Mouse (Mus musculus) urinary bladder, postnatal 25 days (tissue): Measurements from ENCODE around the gene Amotl1.
A peak's percentile ranks its signal among the peaks of the same experiment; 100 is the strongest.
"Not testable (repeated sequence)": the region's sequence is repeated elsewhere in the genome, so short reads cannot be mapped to it uniquely, and the experiment has no call there.

Experiments used
- DNase-seq: peaks from one replicate; pipeline ENCODE4 v3.0.0; 2022; ENCODE audit warnings: low spot score

Amotl1 gene

GRCm38 (mm10) chr9:14644956-14645355, at the start of gene Amotl1:
Gene Amotl1, minus strand, starts transcription at chr9:14645056.
- DNase-seq = no peak

GRCm38 (mm10) chr9:14689376-14690108, 44.7 kb upstream of the Amotl1 start:
- DNase-seq = no peak

GRCm38 (mm10) chr9:14684363-14684762, 39.5 kb upstream of the Amotl1 start:
- no peak for DNase-seq

DNA sequence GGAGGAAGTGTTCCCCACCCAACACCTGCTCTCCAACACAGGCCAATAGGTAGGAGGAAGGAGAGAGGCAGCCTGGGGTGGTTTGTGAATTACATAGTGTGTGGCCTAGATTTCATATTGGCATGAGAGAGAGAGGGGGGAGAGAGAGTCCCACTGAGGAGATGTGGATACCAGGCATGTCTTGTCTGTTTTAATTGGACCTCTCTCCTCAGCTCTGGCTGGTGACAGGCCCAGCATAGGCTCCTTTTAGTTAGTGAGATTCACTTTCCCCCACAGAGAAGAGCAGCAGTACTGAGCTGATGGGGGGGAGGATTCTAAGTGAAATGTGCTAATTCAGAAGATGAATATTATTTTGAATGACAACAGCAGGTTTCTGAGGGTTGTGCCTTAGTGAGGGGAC, 37.9 kb upstream of the Amotl1 start:
- no peak for DNase-seq

- DNase-seq = no peak
Observed at GRCm38 (mm10) chr9:14680584-14680983, 35.7 kb upstream of the Amotl1 start.

GRCm38 (mm10) chr9:14675707-14676691, 31.1 kb upstream of the Amotl1 start:
- DNase-seq = peak; percentile 52

GRCm38 (mm10) chr9:14674506-14674905, 29.6 kb upstream of the Amotl1 start:
- DNase-seq = no peak

- DNase-seq = no peak
Observed at GRCm38 (mm10) chr9:14673109-14673508, 28.3 kb upstream of the Amotl1 start.

- not testable (repeated sequence) for DNase-seq
Observed at GRCm38 (mm10) chr9:14671965-14672364, 27.1 kb upstream of the Amotl1 start.

GRCm38 (mm10) chr9:14668382-14668781, 23.5 kb upstream of the Amotl1 start:
- no peak for DNase-seq

DNA sequence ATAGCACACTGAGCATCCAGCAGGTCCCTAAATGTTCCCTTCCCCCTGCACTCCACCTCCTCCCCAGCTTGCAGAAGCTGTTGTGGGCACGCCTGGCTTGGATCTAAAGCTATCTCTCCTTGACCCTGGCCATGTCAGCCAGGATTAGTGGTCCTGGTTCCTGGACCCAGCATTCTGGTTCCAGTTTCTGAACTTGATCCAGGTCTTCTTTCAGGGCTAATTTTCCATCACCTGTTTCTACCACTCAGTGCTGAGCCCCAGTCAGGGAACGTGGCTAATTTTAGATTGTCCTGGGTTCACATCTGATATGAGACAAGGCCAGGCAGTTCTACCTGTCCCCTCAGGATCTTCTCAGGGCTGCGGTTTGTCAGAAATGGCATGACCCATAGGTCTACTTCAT, 21.2 kb upstream of the Amotl1 start:
- no peak for DNase-seq

DNA sequence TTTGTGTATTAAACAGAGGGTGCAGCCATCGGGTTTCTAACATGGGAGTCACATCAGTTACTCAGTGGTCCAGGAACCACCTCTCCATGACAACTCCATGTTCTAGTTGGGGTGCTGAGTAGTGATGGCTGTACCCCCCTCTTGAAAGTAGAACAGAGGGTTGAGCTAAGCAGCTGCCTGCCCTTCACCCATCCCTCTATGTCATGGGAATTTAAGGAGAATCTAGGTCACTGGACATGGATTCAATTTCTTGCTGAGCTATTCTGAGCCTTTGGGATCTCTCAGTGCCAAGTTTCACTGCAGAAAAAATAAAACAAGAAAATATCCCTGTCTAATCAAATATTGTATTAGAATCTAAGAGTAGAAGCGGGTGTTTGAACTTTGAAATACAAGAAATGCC, 18.7 kb upstream of the Amotl1 start:
- no peak for DNase-seq

DNA sequence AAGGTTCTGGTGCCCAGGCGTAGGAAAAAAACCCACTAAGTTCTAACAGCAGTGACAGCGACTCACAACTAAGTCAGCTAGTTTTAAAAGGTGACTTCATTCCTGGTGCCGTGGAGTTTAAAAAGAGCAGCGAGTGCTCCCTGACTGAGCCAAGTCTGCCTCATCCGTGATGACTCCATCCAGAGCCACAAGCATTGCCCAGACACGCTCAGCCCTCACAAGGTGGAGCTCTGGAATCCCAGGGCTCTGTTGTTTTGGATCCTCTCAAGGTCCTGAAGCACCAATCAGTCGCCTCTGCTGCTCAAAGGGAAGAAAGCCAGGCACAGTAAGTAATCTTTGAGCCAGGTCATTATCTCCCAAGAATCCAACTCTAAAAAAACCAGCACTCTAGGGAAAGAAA, 18.0 kb upstream of the Amotl1 start:
- DNase-seq = no peak

DNA sequence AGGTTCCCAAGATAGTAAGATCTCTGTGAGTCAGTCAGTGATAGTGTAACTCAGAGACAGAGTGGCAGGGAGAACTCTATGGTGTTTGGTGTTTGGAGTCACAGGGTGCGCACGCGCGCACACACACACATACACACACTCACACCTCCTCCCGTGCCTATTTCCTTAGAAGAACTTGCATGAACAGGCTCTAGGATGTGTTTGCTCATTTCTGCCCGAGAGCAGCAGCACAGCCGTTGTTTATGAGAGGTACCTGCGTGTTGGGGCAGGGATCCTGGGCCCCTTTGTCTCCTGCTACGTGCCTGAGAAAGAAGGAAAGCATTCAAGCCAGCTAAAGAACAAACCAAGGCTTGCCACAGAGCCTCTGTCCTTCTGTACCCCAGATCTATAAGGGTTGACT, 17.3 kb upstream of the Amotl1 start:
- DNase-seq = no peak

DNA sequence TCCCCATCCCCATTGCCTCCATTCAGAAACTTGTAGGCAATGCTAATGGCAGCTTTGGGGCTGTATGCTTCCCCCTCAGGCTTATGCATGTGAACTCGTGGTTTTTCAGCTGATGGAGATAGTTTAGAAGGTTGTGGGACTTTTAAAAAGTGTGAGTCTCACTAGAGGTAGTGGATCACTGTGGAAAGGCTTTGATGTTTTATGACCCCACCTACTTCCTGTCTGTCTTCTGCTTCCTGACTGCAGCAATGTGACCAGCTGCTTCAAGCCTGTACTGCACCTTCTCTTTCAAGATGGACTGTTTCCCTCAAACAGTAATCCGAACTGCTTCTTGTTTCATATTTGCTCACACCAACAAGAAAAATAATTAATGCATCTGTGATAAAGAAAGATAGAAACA, 13.1 kb upstream of the Amotl1 start:
- no peak for DNase-seq

GRCm38 (mm10) chr9:14654010-14654409, 9.2 kb upstream of the Amotl1 start:
- DNase-seq = no peak

DNA sequence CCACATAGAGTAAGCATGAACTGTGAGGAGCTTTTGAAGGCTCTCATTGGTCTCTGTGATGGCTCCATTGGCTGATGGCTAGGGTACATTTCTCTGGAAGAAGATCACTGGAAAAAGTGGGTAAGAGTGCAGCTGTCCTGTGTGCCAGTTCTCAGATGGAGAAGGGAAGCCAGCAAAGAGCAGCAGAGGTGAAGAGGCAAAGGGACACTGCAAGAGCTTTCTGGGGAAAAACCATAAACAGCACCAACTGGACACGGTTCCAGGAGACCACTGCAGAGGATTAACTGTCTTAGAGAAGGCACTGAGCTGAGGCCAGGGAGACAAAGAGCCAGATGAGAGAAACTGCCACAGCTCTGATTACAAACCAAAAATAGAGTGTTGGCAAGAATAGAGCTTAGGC, 7.9 kb upstream of the Amotl1 start:
- no peak for DNase-seq

- DNase-seq = no peak
Observed at GRCm38 (mm10) chr9:14647849-14648248, 3.0 kb upstream of the Amotl1 start.

DNA sequence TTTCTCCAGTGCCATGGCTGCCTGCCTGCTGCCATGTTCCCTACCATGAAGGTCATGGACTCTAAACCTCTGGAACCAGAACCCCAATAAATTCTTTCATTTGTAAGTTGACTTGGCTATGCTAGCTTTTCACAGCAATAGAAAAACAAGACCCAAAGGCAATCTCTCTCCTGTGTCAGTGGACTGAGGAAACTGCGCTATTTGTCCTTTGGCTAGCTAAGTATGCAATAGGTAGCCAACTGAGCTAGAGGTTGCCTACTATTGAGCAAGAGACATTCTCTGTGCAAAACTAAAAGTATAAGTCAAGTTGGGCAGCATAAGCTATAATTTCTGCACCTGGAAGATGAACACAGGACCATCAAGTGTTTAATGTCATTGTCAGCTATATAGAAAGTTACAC, 1.8 kb upstream of the Amotl1 start:
- no peak for DNase-seq

- no peak for DNase-seq
Observed at GRCm38 (mm10) chr9:14646061-14646460, 1.2 kb upstream of the Amotl1 start.

GRCm38 (mm10) chr9:14643328-14643727, 1.5 kb downstream of the Amotl1 start:
- no peak for DNase-seq

- DNase-seq = no peak
Observed at GRCm38 (mm10) chr9:14642251-14643021, 2.4 kb downstream of the Amotl1 start.
